Mouse (Mus musculus) heart, adult 18-20 months (tissue): ENCODE data around the gene Osm. TPM values are rescaled to one million over a fixed set of nuclear protein-coding genes. Genes with fewer than 3 reads are reported as not detected.

Experiments used
- DNase-seq, 2 experiments: peaks; one replicate each; pipeline ENCODE4 v3.0.0; 2021 to 2022; ENCODE audit warnings: mixed read lengths in 1 of 2
- total RNA-seq, 2 experiments: library from RNA; stranded (reverse); gene quantifications; 2 replicates each; pipeline ENCODE4 v1.2.3; 2021

Gene Osm
- total RNA-seq, 2 experiments from 2014 or later, result 0.15 TPM; not detected in 1

- no peak for DNase-seq
Measured at GRCm38 (mm10) chr11:4238167-4238566, 1.9 kb downstream of the Osm start.

DNA sequence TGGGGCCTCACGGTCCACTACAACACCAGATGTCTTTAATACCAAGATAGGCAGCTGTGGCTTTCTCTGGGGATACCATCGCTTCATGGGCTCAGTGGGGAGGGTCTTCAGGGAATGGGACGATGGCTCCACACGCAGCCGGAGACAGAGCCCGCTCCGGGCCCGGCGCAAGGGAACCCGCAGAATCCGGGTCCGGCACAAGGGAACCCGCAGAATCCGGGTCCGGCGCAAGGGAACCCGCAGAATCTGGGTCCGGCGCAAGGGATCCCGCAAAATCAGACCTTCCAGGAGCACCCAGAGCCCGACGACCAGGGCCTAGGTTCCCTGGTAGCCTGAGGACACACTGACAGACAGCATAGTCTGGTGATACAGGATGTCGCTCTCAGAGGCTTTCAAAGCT lies 3.5 kb downstream of the Osm start:
- DNase-seq, result no peak

GRCm38 (mm10) chr11:4240151-4240550 lies 3.9 kb downstream of the Osm start:
- no peak for DNase-seq

DNA sequence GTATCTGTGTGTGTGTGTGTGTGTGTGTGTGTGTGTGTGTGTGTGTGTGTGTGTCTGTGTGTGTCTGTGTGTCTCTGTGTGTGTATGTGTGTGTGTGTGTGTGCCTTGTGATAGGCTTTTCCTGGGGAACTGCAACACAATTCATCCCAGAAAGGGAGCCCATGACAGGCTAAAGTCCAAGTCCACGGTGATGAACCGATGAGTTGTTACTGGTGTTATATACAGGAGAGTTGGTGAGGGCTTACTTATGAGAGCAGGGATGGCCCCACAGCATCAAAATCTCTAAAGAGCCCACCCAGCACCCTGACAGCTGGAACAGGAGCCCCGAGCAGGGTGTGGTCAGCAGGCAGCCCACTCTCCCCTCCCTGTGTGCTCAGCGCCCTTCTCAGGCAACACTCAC lies 5.0 kb downstream of the Osm start:
- DNase-seq, result no peak

DNA sequence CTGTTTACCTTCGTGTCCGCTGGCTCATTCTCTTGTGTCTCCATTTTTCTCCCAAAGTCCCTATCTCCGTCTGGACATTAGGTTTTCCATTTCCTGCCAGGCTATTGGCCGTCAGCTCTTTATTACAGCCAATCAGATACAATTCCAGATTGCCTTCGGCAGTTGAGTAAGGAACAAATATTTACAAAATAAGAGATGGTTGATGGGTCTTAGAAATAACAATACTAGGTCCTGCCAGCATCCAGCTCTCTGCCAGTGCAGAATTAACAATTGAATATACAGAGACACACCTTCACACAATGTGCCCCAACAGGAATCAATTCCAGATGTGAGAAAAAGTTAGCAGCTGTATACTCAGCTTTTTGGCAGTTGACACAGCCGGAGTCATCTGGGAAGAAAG lies 9.9 kb downstream of the Osm start:
- DNase-seq, result no peak

- DNase-seq, result no peak
Measured at GRCm38 (mm10) chr11:4246623-4247022, 10.4 kb downstream of the Osm start.

DNA sequence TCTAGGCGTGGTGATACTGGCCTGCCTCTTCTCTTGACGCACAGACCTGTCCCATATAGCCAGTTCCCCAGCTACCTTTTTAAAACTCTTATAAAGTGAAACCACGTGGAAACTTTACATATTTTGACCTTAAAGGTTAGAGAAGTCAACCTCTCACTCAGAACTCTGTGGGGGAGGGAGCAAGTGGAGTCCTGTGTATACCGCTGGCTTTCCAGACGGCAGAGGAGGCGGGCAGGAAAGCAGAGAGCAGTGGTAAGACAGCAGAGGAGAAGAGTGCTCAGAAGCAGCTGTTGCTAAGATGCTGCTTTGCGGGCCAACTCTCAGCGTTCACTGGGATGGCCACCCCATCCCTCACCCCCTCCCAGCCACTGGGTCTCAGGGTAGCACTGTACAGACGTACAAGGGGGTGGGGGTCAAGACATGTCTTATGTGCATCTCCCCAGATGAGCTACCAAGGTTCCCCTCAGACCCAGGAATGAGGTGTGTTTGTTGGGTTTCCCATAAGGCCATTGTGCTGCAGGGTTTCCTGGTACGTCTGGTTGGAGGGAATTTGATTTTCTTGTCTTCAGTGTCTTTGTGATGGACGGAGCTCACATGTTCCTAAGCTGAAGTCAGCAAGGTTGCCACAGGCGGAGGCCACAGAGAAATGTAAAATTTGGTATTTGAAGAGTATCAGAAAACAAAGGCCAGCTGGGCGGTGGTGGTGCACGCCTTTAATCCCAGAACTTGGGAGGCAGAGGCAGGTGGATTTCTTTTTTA lies 11.2 kb downstream of the Osm start:
- DNase-seq, result no peak

DNA sequence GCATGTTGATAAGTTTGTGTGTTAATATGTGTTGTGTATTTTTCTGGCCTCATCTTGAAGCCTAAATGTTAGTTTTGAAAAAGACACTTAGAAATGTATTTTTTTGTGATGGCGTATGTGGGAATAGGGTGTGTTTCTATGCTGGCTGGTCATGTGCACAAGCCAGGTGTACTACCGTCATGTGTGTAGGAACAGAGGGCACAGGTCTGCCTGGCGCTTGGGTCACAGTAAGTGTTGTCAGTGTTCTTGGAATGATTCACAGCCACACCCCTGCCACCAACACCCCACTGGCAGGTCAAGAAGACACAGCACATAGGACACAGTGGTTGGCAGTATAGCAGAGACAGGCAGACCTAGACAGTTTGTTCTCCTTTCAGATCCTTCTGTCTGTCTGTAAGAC lies 12.9 kb downstream of the Osm start:
- no peak for DNase-seq

DNA sequence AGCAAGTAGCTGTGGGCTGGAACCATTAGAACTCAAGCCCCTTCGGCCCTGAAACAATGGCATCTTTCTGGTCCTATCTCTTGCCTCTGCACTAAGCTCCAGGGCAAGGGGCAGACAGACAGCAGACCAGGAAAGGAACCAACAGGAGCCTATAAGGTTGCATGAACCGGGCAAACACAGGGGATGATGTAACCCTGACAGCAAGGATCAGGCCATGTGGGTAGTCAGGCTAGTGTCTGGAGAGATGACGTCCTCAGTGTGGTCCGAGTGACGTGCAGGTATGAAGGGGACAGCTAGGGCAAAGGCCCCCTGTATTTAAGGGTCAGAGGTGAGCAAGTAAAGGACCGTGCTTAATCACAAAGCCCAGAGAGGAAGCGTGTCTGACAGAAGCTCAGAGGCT lies 14.1 kb downstream of the Osm start:
- DNase-seq, result no peak

DNA sequence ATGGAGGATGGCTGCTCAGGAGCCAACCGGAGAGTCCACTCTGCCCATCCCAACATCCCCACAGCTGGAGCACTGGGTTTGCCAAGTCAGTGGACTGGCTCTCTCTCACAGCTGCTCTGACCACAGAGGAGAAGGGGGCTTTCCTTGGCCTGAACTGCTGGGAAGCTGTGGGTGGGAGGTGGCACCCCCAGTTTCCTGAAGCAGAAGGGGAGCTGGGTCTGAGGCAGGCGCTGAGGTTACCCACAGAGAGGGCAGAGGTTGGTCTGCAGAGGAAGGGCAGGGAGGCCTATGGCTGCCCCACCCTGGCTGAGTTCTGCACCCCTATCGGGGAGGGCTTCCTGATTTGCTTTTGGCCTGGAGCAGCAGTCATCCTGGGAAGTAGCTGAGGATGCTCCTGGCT lies 15.2 kb downstream of the Osm start:
- DNase-seq, result no peak

DNA sequence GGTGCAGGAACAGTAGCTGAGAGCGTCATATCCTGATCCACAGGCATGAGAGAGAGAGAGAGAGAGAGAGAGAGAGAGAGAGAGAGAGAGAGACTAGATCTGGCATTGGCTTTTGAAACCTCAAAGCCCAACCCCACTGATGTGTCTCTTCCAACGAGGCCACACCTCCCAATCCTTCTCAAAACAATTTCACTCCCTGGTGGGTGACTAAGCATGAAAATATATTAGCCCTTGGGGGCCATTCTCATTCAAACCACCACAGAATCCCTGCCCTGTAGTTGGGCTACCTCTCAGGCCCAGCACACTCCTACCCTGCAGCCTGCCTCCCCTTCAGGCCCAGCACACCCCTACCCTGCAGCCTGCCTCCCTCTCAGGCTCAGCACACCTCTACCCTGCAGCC lies 16.7 kb downstream of the Osm start:
- DNase-seq, result no peak

DNA sequence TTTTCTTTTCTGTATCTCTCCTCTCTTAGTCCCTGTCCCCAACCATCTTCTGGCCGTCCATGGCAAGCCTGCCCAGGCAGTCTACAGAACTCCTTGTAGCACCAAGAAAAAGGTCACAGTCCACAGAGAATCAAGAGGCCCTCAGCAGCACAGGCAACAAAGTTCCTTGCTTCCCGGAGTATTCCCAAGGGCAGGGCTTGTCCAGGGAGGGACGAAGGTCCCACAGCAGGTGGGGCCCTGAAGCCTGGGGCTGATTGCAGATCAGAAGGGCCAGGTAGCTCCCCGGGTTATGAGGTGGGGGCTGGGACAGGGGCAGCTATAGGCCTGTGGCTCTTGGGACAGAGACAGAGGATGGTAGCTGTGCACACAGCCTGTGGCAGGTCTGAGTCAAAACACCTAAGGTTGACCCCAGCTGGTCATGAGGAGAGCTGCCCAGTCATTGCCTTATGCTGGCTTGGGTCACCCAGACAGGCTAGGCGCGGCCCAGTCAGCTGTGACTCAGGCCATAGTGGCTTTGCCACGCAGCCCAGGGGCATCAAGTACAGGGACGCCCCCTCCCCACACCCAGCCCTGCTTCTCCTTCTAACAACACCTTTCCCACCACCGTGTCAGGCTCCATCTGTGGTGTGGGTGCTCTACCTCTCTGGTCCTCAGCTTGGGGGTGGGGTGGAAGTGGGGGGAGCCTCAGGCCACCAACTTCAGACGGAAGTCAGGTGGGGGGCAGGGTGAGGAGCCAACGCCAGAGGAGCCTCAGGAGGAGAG lies 20.8 kb downstream of the Osm start, which contains the start of gene Lif:
Lif (plus strand) TSS at position 712 of the 762 bp plus-strand sequence.
- no peak for DNase-seq

DNA sequence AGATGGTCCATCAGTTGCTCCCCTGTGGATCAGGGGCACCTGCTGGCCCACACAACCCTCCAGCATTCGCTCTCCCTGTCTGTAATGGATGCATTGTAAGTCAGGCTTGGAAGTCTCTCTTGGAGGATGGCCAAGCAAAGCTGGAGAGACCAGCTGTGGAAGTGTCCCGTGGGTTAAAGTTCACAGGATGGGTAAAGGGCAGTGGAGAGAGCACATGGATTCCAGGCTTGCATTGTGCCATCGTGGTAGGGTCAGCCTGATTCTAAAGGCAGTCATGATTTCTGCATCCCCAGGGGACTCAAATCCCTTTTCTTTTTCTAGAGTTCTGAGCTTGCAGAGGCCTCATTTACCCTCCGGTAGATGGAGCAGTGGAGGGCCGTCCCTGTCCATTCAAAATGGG lies 21.5 kb downstream of the Osm start:
- DNase-seq, result no peak

DNA sequence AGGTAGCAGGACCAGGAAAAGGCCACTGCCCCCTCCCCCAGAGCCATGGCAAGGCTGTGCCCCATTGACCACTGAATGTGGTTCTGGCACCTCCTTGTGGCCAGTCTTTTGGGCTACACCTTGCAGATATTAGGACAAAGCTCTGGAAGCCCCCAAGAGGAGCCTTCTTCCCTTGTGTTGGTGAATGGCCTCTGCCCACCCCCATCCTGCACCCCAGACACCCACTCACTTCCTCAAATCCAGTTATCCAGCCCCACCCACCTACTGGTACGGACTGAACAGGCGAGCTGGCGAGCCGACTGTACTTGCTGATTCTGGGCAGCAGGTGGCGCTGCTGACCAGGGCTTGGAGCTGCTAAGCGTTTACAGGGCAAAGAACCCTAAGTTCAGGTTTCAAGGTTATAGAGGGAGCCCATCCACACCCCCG lies 22.4 kb downstream of the Osm start:
- peak; percentile 81 to 92 for DNase-seq

- DNase-seq, result peak; percentile 66 to 71
Measured at GRCm38 (mm10) chr11:4260463-4261187, 24.4 kb downstream of the Osm start.

- peak; percentile 50 to 72 for DNase-seq
Measured at GRCm38 (mm10) chr11:4261188-4261494, 24.9 kb downstream of the Osm start.

DNA sequence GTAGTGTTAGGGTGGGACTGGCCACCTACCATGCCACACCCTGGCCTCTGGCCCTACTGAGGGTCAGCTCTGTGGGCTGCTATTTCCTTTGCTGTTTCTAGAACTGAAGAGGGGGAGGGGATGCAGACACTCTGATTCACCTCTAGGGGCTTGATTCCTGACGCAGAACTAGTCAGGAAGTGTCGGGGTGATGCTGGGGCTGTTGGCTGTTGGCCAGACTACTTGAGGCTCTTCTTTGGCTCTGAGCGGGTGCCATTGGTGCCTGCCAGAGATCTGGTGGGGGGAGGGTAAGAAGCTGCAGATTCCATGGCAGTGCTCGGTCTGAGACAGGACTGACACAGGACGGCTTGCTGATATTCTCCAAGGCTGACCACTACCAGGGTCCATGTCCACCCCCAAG lies 25.7 kb downstream of the Osm start:
- DNase-seq, result peak; percentile 35 to 43

DNA sequence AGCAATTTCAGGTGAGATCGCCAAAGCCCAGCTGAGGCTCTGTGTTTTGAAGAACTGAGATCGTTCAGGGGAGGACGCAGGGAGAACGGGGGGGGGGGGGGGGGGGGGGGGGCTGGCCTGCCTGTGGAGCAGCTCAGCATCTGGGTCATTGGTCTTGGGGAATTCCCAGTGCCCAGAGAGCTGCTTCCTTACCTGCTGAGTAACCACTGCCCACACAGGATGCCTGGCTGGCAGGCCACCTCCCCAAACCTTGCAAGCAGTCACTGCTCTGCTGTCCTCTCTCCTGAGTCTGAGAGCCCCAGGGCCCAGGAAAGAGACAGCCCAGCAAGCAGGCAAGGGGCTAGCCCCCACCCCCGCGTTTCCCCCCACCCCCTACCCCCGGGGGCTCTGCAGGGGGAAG lies 26.6 kb downstream of the Osm start:
- DNase-seq, result no peak

DNA sequence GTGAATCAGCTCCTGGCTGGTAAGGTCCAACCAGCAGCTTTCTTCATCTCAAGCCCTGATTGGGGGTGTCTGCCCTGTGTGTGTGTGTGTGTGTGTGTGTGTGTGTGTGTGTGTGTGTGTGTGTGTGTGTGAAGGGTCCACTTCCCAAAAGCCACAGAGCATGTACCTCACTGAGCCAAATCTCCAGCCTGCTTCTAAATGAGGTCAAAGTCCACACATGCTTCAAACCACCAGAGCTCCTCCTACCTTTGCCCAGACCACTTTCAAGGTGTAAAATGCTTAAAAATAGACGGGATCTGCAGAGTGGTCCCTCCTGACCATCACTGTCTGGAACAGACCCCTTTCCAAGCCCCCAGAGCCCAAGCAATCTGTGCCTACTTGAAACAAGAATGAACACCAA lies 27.1 kb downstream of the Osm start:
- DNase-seq, result no peak

- peak; percentile 68 to 80 for DNase-seq
Measured at GRCm38 (mm10) chr11:4264066-4264465, 27.8 kb downstream of the Osm start.

DNA sequence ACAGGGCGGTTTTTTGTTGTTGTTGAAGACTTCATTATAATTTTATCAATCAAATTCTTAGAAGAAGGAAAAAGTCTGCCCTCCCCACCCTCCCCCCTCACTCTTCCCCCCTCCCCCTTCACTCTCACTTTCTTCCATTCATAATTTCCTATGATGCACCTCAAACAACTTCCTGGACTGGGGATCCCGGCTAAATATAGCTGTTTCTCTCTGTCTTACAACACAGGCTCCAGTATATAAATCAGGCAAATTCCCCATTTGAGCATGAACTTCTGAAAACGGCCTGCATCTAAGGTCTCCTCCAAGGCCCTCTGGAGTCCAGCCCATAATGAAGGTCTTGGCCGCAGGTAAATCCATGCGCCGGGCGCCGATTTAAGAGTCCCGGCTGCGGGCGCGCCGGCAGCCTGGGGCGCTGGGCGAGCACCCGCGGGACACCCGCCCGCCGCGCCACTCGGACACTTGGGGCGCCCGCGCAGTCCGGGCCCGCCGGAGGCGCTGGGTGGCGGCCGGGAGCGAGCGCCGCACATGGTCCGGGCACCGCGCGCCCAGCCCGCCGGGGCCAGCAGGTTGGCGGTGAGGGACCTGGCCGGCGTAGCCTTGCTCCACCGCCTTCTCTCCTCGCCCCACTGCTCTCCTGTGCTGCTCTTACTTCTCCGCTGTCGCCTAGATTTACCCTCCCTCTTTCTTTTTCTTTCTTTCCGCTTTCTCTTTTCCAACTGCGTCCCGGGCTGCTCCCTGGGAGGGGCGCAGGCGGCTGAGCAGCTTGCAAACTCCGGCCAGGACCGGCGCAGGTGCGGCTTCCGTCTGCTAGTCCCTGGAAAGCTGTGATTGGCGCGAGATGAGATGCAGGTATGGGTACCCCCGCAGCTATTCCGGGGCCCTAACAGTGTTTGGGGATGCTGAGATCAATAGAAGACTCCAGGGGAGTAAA lies 30.3 kb downstream of the Osm start:
- peak; percentile 63 to 65 for DNase-seq

DNA sequence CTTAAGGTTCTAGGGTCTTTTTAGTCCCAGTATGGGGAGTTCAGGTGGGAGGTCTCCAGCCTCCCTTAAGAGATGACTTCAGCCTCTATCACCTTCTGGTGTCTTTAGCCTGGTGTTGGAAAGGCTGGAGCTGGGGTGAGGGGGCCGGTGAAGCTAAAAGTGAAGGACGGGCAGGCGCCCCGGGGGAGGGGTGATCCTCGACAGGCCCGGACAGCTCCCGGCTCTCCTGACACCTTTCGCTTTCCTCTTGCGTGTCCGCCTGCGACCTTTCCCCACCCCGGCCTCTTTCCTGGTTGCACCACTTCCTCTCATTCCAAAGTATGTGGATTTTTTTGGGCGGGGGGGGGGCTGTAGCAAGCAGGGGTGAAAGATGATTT lies 31.0 kb downstream of the Osm start:
- DNase-seq, result no peak
